Mouse (Mus musculus) forebrain, embryonic 15.5 days (tissue): ENCODE measurements at regions not wholly inside any gene's neighbourhood (a gene's known extent, or its start where the extent isn't known, plus 50 kb on each side); places are given as distances from the start of the nearest gene placed in this dataset.
A peak's percentile ranks its signal among the peaks of the same experiment; 100 is the strongest.

Source experiments
- ATAC-seq: fragments of 200-750 bp; cut with Nextera tagmentation; replicated peaks from 2 replicates; pipeline ENCODE4 v1.8.0; 2017; ENCODE audit warnings: mild to moderate bottlenecking, moderate TSS enrichment, moderate library complexity
- H3K27ac ChIP-seq: fragments of 300-500 bp; sonication (generic); replicated peaks from 2 replicates; pipeline ENCODE4 v1.5.1; 2015; ENCODE audit warnings: mild to moderate bottlenecking, inconsistent platforms
- H3K27me3 ChIP-seq: fragments of 300-500 bp; sonication (generic); 2 replicates; pipeline ENCODE4 v1.6.1; 2015; ENCODE audit warnings: inconsistent platforms
- H3K36me3 ChIP-seq: fragments of 300-500 bp; sonication (generic); 2 replicates; pipeline ENCODE4 v1.6.1; 2015; ENCODE audit warnings: mild to moderate bottlenecking, inconsistent platforms
- H3K4me1 ChIP-seq: fragments of 300-500 bp; sonication (generic); 2 replicates; pipeline ENCODE4 v1.6.1; 2015; ENCODE audit warnings: inconsistent platforms
- H3K4me2 ChIP-seq: fragments of 300-500 bp; sonication (generic); replicated peaks from 2 replicates; pipeline ENCODE4 v1.6.1; 2015; ENCODE audit warnings: mild to moderate bottlenecking, inconsistent platforms
- H3K4me3 ChIP-seq: fragments of 300-500 bp; sonication (generic); 2 replicates; pipeline ENCODE4 v1.5.1; 2015; ENCODE audit warnings: mild to moderate bottlenecking, inconsistent platforms
- H3K9ac ChIP-seq: fragments of 300-500 bp; sonication (generic); replicated peaks from 2 replicates; pipeline ENCODE4 v1.6.1; 2015; ENCODE audit warnings: mild to moderate bottlenecking, inconsistent platforms
- H3K9me3 ChIP-seq: fragments of 300-500 bp; sonication (generic); 2 replicates; pipeline ENCODE4 v1.6.1; 2016; ENCODE audit warnings: inconsistent platforms
- WGBS: fragments of 180-500 bp; shearing (Covaris S2); methylation state at CpG from one replicate; pipeline ENCODE4 v1.1.7; 2015; ENCODE audit warnings: mixed read lengths; 5-methylcytosine and 5-hydroxymethylcytosine counted together

DNA sequence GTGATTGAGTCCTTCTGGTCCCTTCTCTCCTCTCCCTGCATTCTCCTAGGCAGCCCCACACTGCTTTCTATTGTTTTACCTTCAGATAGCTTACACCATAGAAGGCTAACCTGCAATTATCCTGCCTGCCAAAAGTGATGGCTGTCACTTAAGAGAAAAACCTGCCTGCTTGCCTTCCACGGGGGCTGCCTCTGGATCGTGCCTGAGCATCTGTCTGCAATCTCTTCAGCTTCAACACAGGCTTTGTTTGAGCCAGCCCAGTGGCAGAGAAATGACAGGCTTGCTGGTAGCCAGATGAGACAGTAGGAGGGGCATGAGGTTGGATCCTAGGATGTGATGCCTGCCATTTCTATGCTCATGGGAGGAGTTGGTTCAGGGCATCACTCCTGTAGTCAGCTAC, 345.2 kb upstream of the Tshz3 start:
- no peaks in the 10 kb centered on the region for H3K4me1 ChIP-seq
- no peaks in the 10 kb centered on the region for H3K36me3 ChIP-seq
- H3K9me3 ChIP-seq = no peaks in the 10 kb centered on the region
- H3K27ac ChIP-seq = peak overlapping the region; percentile 23; the same call in 1 of the 2 replicates
- H3K4me2 ChIP-seq = no peak overlapping the region
- no peaks in the 10 kb centered on the region for H3K27me3 ChIP-seq
- WGBS = 5% methylated on average over 2 of the region's 2 CpGs
- peak; percentile 67 for ATAC-seq
- H3K9ac ChIP-seq = no peak overlapping the region
- no peak overlapping the region for H3K4me3 ChIP-seq

DNA sequence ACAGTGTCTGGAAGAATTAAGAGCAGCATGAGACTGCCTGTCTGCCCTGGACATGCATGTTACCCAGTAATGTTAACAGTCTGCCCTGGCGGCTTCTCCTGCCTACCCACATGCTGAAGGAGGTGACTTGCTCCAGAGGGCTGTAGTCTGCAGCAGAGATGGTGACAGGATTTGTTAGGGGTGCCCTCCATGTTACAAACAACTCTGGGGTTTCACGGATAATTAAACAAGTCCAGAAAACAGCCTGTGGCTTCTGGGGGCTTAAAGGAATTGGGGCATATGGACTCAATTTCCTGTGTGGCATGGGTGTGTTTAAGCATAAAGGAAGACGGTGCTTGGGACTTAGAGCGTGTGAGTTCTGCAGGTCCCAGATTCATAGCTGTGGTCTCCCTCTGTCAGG, 347.3 kb upstream of the Tshz3 start:
- Histone ChIP-seq H3K27me3 (no peaks in the 10 kb centered on the region), H3K4me3 (no peak overlapping the region), H3K27ac (no peak overlapping the region), H3K9me3 (no peaks in the 10 kb centered on the region), H3K4me1 (no peaks in the 10 kb centered on the region), H3K4me2 (no peak overlapping the region), H3K9ac (no peak overlapping the region), H3K36me3 (no peaks in the 10 kb centered on the region)
- ATAC-seq = no peak
- 88% methylated on average over 4 of the region's 4 CpGs for WGBS

DNA sequence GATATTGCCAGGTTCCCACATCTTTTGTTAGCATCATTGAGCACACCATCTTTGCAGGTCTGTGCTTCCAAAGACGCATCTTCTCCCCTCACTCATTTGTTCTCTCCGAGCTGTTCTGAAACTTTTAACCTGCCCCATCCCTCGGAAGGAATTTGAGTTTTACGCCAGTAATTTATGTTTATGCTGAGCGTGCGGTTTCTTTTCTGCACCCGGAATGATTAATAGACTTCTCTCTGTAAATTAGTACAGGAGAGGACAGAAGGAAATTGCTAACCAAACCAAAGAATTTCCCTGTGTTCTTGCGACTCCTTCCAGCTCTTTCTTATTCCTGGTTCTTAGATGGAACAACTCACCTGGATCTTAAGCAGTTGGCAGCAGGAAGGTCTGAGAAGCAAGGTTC, 349.7 kb upstream of the Tshz3 start:
- Histone ChIP-seq H3K4me3 (no peak overlapping the region), H3K9ac (no peak overlapping the region), H3K4me1 (0 out of 2 replicates have a peak, but pooled peaks cover 4% of the 10 kb centered on the region), H3K27me3 (no peaks in the 10 kb centered on the region), H3K27ac (no peak overlapping the region), H3K36me3 (no peaks in the 10 kb centered on the region), H3K4me2 (no peak overlapping the region), H3K9me3 (no peaks in the 10 kb centered on the region)
- ATAC-seq = no peak
- 89% methylated on average over 8 of the region's 8 CpGs for WGBS

DNA sequence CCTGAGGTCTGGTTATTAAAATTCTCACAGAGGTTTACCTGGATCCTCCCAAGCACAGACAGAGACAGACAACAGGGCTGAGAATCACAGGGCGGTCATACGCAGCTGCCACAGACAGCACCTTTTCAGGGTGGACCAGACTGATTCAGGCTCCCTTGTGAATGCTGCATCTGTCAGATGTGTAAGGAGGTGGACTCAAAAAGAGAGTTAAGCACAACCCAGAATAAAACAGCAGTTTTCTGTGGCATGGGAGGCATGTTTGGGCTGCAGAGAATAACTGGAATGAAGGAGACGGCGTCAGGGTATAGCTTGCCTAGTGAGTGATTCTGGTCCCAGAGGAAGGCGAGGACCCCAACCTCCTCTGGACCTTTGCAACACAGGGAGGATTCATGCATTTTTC, 363.1 kb upstream of the Tshz3 start:
- Histone ChIP-seq H3K9ac (no peak overlapping the region), H3K4me1 (peaks cover 19% of the 10 kb centered on the region), H3K36me3 (no peaks in the 10 kb centered on the region), H3K9me3 (no peaks in the 10 kb centered on the region), H3K4me2 (no peak overlapping the region), H3K4me3 (no peak overlapping the region), H3K27ac (no peak overlapping the region), H3K27me3 (no peaks in the 10 kb centered on the region)
- 93% methylated on average over 5 of the region's 5 CpGs for WGBS
- ATAC-seq = no peak

DNA sequence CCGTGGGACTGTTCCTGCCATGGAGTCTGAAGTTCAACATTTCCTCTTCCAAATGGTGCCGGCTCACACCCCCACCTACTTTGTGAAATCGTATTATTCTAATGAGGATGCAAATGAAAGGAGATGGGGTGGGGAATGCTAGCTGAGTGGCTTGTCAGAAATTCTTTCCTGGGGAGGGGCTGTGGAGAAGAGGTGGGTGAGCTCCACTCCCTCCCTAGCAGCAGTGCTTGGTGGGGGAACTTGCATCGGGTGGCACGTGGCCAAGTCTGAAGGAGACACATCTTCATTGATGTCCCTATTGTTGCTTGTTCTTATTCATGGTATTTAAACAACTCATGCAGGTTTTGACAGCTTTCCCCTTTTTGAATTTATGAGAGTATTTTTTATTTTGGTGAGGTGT, 363.8 kb upstream of the Tshz3 start:
- Histone ChIP-seq H3K27ac (no peak overlapping the region), H3K36me3 (no peaks in the 10 kb centered on the region), H3K4me2 (no peak overlapping the region), H3K27me3 (no peaks in the 10 kb centered on the region), H3K4me3 (no peak overlapping the region), H3K4me1 (peaks cover 19% of the 10 kb centered on the region), H3K9me3 (no peaks in the 10 kb centered on the region), H3K9ac (no peak overlapping the region)
- peak; percentile 43; the same call in 1 of the 2 replicates for ATAC-seq
- WGBS = 30% methylated on average over 5 of the region's 5 CpGs

DNA sequence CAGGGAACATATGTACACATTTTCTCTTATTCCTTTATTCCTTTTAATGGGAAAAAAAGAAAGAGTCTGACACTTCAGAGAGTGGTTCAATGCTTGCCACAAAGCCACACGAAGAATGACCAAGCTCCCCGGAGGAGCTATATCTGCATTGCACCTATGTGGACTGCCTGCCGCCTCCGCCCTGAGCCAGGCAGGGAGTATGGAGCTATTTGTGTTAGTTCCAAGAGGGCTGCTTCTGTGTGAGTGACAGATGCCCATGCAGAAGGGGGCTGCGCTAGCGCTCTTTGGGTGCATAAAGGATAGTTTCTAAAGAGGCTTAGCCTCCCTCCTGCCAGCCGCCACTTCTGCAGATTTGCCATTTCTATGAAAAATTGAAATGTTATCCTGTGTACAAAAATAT, 365.3 kb upstream of the Tshz3 start:
- Histone ChIP-seq H3K9me3 (no peaks in the 10 kb centered on the region), H3K4me3 (no peak overlapping the region), H3K27me3 (no peaks in the 10 kb centered on the region), H3K9ac (no peak overlapping the region), H3K4me2 (no peak overlapping the region), H3K27ac (no peak overlapping the region), H3K36me3 (no peaks in the 10 kb centered on the region), H3K4me1 (peaks cover 19% of the 10 kb centered on the region)
- ATAC-seq = no peak
- 72% methylated on average over 7 of the region's 7 CpGs for WGBS

DNA sequence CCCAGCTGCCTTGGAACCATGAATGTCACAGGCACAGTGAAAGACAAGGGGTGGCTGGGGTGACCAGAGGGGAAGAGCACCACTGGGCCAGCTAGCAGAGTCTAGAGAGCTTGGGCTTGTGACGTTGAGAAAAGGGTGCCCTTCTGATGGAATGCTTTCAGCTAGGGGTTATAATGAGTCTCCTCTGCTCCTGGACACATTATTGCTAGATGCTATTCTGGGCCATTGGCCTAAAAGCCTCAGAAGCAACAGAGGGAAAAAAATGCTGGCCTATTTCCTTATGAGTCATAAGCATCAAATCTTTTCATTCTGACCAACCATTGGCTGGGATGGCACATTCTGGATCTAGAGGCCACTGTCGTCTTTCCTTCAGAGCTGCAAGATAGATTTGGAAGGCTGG, 369.8 kb upstream of the Tshz3 start:
- ATAC-seq = no peak
- H3K4me3 ChIP-seq = no peak overlapping the region
- H3K9me3 ChIP-seq = no peaks in the 10 kb centered on the region
- H3K27me3 ChIP-seq = no peaks in the 10 kb centered on the region
- no peaks in the 10 kb centered on the region for H3K36me3 ChIP-seq
- no peak overlapping the region for H3K9ac ChIP-seq
- 87% methylated on average over 2 of the region's 2 CpGs for WGBS
- H3K4me1 ChIP-seq = peaks cover 10% of the 10 kb centered on the region
- no peak overlapping the region for H3K4me2 ChIP-seq
- H3K27ac ChIP-seq = no peak overlapping the region

DNA sequence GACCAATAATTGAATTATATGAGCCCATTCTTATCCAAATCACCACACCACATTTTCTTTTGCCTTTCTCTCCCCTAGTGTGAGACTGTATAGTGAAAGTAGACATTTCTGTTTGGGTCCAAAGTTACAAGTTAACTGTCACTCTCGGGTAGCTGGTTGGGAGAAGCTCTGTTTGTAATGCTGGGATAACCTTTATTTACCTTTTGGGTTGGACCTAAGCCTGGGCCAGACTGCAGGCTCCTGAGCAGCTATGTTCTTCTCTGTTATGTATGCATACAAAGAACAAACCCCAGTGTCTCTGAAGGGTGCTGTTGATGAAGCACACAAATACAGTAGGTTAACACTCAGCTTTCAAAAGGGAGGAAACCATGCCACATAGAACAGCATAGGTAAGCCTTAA, 373.9 kb upstream of the Tshz3 start:
- no peak overlapping the region for H3K27ac ChIP-seq

DNA sequence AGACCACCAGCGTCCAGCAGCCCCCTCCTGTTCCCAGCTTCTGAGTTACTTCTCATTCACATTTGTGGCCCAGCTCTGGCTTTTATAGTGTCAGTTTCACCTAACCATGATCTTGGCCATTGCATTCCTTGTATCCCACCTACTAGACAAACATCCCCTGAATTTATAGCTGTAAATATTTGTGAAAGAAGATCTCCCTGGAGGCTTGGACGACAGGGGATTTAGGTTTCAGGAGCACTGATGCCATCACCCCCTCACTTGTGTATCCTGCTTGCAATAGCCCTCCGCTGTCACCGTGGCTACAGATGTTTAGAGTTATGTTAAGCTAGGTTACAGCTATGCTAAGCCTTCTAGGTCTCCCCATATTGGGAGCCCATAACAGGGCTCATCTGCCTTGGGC, 375.7 kb upstream of the Tshz3 start:
- Histone ChIP-seq H3K27ac (no peak overlapping the region), H3K9me3 (no peaks in the 10 kb centered on the region), H3K4me2 (no peak overlapping the region), H3K27me3 (no peaks in the 10 kb centered on the region), H3K36me3 (no peaks in the 10 kb centered on the region), H3K4me3 (no peak overlapping the region), H3K9ac (no peak overlapping the region), H3K4me1 (no peaks in the 10 kb centered on the region)
- WGBS = 86% methylated on average over 4 of the region's 4 CpGs
- no peak for ATAC-seq

More for the DNA sequence above, 373.9 kb upstream of the Tshz3 start:
- no peak overlapping the region for H3K4me2 ChIP-seq
- H3K27me3 ChIP-seq = no peaks in the 10 kb centered on the region
- no peaks in the 10 kb centered on the region for H3K4me1 ChIP-seq
- ATAC-seq = no peak
- 86% methylated on average over 1 of the region's 1 CpGs for WGBS
- no peak overlapping the region for H3K4me3 ChIP-seq
- no peak overlapping the region for H3K9ac ChIP-seq
- no peaks in the 10 kb centered on the region for H3K9me3 ChIP-seq
- H3K36me3 ChIP-seq = no peaks in the 10 kb centered on the region

DNA sequence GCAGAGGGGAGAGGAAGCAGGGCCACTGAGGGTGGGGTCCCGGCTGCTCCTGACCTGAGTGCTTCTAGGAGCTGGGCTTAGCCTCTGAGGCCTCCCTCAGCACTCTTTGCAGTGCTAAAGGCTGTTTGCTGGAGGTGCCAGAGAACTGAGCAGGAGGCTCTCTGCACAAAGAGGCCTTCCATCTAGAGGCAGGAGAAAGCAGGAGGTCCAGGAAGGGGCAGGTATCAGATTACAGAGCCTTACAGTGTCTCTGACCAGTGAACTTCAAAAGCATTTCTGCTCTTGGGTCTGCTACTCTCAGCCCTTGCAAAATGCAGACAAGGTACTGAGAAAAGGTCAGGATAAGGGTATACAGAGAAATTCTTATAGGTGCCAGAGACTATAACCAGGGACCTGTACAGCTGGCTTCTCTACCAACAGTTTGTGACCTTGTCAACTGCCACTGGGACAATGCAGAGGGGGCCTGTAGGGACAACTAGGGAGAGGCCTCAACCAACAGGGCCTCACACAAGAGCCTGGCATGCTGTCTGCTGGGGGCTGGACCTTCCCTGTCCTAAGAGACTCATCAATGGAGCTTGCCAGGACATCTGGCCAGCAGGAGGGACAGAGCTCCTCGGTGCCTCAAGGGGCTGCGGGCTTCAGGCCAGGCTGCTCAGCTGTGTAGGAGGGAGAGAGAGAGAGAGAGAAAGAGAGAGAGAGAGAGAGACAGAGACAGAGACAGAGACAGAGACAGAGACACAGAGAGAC, 380.3 kb upstream of the Tshz3 start:
- Histone ChIP-seq H3K27me3 (no peaks in the 10 kb centered on the region), H3K9ac (no peak overlapping the region), H3K4me1 (no peaks in the 10 kb centered on the region), H3K36me3 (no peaks in the 10 kb centered on the region), H3K4me2 (no peak overlapping the region), H3K9me3 (no peaks in the 10 kb centered on the region), H3K27ac (no peak overlapping the region), H3K4me3 (no peak overlapping the region)
- 61% methylated on average over 3 of the region's 3 CpGs for WGBS
- no peak for ATAC-seq

DNA sequence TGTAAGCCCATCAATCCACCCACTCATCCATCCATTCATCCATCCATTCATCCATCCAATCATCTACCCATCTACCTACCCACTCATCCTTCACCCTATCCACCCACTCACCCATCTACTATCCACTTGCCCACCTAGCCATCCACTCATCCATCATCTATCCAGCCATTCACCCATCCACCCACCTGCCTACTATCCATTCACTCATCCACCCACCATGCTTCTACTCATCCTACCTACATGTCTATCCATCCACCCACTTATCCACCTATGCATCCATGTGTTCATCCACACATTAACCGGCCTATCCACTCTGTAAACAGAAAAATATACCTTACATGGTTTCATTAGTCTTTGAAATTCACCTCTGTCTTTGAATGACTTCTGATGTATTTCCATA, 384.2 kb upstream of the Tshz3 start:
- ATAC-seq = no peak
- Histone ChIP-seq H3K9ac (no peak overlapping the region), H3K4me2 (no peak overlapping the region), H3K4me1 (no peaks in the 10 kb centered on the region), H3K4me3 (no peak overlapping the region), H3K27me3 (no peaks in the 10 kb centered on the region), H3K27ac (no peak overlapping the region), H3K9me3 (no peaks in the 10 kb centered on the region), H3K36me3 (no peaks in the 10 kb centered on the region)
- WGBS = 87% methylated on average over 1 of the region's 1 CpGs

DNA sequence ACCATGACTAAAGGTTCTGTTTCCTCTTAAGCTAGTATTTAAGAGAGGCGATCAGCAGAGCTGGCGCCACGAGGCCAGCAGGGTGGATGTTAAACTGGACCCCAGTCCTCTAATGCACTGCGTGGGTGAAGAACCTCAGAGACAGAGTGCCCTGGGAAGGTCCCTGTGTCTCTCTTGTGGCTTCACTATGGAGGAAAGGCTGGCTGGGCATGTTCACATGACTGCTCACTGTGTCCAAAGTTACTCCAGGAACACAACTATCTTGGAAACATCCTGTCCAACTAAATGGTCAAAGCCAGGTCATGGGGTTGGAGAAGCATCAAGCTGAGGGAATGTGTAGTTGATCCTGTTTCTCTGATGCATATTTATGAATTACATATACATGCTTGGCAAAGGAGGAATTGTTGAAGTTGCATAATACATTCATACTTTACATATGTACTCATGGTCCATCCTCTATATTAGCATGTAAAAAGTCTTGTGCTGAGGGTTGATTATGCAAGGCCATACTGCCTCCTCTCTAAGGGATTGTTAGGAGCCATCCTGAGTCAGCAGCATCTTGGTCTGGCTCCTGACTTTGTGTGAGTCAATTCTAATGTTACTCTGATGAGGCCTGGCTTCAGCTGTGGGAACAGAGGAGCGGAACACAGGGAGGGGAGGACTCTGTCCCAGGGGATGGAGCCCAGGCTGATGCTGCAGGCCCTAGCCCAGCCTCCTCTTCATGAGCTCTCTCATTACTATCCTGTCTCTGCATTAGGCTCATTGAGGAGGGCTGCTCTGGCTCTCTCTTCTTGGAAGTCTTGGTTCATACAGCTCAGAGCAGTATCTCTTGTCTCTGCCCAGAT, 387.9 kb upstream of the Tshz3 start:
- no peaks in the 10 kb centered on the region for H3K9me3 ChIP-seq
- no peak overlapping the region for H3K9ac ChIP-seq
- no peaks in the 10 kb centered on the region for H3K4me1 ChIP-seq
- no peak for ATAC-seq
- no peak overlapping the region for H3K27ac ChIP-seq
- no peaks in the 10 kb centered on the region for H3K27me3 ChIP-seq
- WGBS = 90% methylated on average over 5 of the region's 5 CpGs
- no peaks in the 10 kb centered on the region for H3K36me3 ChIP-seq
- H3K4me2 ChIP-seq = no peak overlapping the region
- no peak overlapping the region for H3K4me3 ChIP-seq
